Mouse (Mus musculus): ENCODE measurements around the gene Frmpd2. TPM values are rescaled to one million over a fixed set of nuclear protein-coding genes. Genes with fewer than 3 reads are reported as not detected.

Frmpd2 gene
- total RNA-seq (2023): not detected

DNA sequence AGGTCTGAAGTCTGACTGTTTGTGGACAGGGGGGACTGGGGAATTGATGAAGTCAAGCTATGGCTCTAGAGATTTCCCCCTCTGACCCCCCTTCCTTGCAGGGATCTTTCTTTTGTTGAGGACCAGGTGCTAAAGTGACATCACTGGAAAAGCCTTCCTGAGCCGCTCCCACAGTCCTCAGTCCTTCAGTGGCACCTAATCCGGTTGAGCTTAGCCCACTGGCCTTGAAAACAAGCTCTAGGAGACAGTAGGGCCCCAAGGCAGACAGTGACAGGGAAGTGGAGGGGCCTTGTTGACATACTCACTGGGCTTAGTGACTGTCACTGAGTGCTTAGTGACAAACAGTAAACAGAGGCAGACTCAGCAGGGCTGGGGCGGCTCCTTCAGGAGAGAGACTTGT is at the start of gene Frmpd2:
Gene Frmpd2, plus strand, starts transcription at position 366 of the 400 bp plus-strand sequence.

DNA sequence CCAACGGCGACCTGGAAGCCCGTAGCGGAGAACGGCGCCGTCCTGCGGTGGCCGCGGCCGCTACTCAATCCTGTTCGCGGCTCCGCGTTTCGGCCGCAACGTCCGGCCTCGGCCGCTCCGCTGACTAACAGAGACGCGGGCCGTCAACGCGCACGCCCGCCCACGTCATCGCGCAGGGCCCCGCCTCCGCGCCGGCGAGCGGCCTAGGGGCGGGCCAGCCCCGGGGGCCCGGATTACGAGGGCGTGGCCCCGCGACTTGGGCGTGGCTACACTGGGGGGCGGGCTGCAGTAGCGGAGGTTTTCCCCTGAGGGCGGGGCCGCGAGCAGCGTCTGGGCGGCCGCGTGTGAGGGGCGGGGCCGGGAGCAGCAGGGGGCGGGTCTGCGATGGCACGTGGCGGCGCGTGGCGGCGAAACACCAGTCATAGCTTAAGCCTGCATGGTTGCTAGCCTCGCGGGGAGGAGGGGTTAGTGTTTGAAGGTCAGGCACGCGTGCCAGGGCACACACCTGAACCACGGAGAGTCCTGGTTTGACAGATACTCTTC is 24.4 kb upstream of the Frmpd2 start, which contains the start of gene Mapk8:
Gene Mapk8, minus strand, starts transcription at position 132 of the 543 bp plus-strand sequence.

DNA sequence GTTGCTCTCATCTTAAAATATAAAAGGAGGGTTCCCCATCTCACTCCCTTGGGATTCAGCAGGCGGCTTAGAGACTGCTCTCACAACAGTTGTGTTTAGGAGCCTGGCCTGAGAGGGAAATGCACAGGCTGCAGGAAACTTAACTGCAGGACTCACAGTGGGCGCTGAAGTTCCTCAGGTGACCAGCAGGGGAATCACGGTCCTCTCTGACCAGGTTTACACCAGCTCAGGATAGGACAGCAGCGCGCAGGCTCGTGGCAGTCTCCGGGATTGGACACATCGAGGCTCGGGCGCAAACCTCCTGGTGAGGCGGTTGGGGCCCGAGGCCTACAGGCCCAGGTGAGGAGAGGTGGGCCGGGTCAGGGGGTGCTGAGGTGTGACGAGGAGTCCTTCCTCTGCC is 117.5 kb downstream of the Frmpd2 start, which contains the start of gene Ptpn20:
Gene Ptpn20, plus strand, starts transcription at position 257 of the 400 bp plus-strand sequence.

Other genes with a start within 250 kb of the Frmpd2 start
- gene Mapk8, start 24.5 kb upstream of the Frmpd2 start, total RNA-seq (2023): 52.5 TPM
- not detected for gene Ptpn20, start 117.5 kb downstream of the Frmpd2 start, total RNA-seq (2023)